Comparison of ENCODE assay signal across 8 mouse cellular contexts in genomic region chr3:126596086-126596485, GRCm38 (mm10). TPM values are rescaled to one million over a fixed set of nuclear protein-coding genes. Genes with fewer than 3 reads are reported as not detected.
DNase-seq lines count a peak whose midpoint lies in the region; ATAC-seq and TF ChIP-seq lines count a peak whose summit lies in the region.

Gene Camk2d, plus strand, starts transcription at chr3:126596302.

- H3K27ac ChIP-seq in lung, embryonic 14.5 days (ENCODE audit: low read depth) = peak within 1 kb of the TSS; percentile 99

- no peaks in the 10 kb centered on the region for H3K27me3 ChIP-seq in lung, embryonic 14.5 days (ENCODE audit: insufficient read depth, low read length)

- peak within 1 kb of the TSS; percentile 95 for H3K4me2 ChIP-seq in lung, embryonic 14.5 days

- H3K36me3 ChIP-seq in lung, embryonic 14.5 days (ENCODE audit: insufficient read depth) = 0 out of 2 replicates have a peak, but pooled peaks cover 3% of the 10 kb centered on the region

- no peak for TF ChIP-seq CTCF in lung, embryonic 14.5 days (IDR thresholded peaks at IDR 0.05; ENCODE audit: low read depth)

- ATAC-seq in frontal cortex, adult (ENCODE audit: low TSS enrichment) = peak; percentile 79
- peak; percentile 91 to 92 for ATAC-seq in hematopoietic stem cell, adult 5-6 weeks (replicated peaks in 1 of 2; ENCODE audit: insufficient read depth in 1 of 2, low FRiP score in 2 of 2, low TSS enrichment in 1 of 2, low read depth in 1 of 2, poor library complexity in 2 of 2, severe bottlenecking in 2 of 2)
- ATAC-seq in lung, embryonic 14.5 days (ENCODE audit: insufficient read depth) = peak; percentile 89
- peak; percentile 91 for ATAC-seq in neutrophil, adult 5-6 weeks (ENCODE audit: extremely low read depth, insufficient number of reproducible peaks, low FRiP score, poor library complexity, severe bottlenecking)

- H3K4me1 ChIP-seq in lung, embryonic 14.5 days (ENCODE audit: insufficient read depth) = peaks cover 6% of the 10 kb centered on the region; the same call in 1 of the 2 replicates

- H3K4me3 ChIP-seq in lung, embryonic 14.5 days (ENCODE audit: low read depth, low read length) = peak within 1 kb of the TSS; percentile 80

- peak within 1 kb of the TSS; percentile 90 for H3K9ac ChIP-seq in lung, embryonic 14.5 days

- WGBS in lung, embryonic 14.5 days = under 1% methylated on average over 16 of the region's 16 CpGs

- DNase-seq in NIH3T3 (ENCODE audit: low read depth) = peak; percentile 100
- peak; percentile 97 for DNase-seq in cerebellum, adult 9-11 months
- peak; percentile 93 for DNase-seq in layer of hippocampus, adult 8-10 months (ENCODE audit: low spot score in 2 of 2)
- DNase-seq in lung, embryonic 14.5 days = peak; percentile 98
- DNase-seq in testis, postnatal 14 days (ENCODE audit: low spot score) = peak; percentile 95

- no peaks in the 10 kb centered on the region for H3K9me3 ChIP-seq in lung, embryonic 14.5 days (ENCODE audit: low read depth, low read length)

RNA-seq across cellular contexts. Expression of gene Camk2d, which starts in this region (rescaled TPM):
- total RNA-seq in hematopoietic stem cell, adult 5-6 weeks (2017) = 62.8 and 66.8 TPM in 2 replicates
- 10 to 100 TPM; 59.0 to 69.4 (median 60.4) TPM for total RNA-seq in layer of hippocampus, adult 8-10 months (2022)
- polyA plus RNA-seq in lung, embryonic 14.5 days (2014; fragmentation: Nextera tagmentation; extraction: Ambion mirVana) = 43.2 and 44.8 TPM in 2 replicates
- total RNA-seq in neutrophil, adult 5-6 weeks (2017) = 132 and 166 TPM in 2 replicates

Comparison
In these comparisons a context has a peak if more than half of its experiments do, and no peak if none do; other contexts are left out.
1. Peak in every context shown above with its lines: DNase-seq, ATAC-seq, H3K4me3 ChIP-seq and H3K27ac ChIP-seq.